Mouse (Mus musculus): Measurements from ENCODE around the gene Atp2b1. TPM values are rescaled to one million over a fixed set of nuclear protein-coding genes. Genes with fewer than 3 reads are reported as not detected.
A peak's percentile ranks its signal among the peaks of the same experiment; 100 is the strongest.

Gene Atp2b1
- polyA plus RNA-seq, 1 experiment from 2014 or later, result 176 TPM

DNA sequence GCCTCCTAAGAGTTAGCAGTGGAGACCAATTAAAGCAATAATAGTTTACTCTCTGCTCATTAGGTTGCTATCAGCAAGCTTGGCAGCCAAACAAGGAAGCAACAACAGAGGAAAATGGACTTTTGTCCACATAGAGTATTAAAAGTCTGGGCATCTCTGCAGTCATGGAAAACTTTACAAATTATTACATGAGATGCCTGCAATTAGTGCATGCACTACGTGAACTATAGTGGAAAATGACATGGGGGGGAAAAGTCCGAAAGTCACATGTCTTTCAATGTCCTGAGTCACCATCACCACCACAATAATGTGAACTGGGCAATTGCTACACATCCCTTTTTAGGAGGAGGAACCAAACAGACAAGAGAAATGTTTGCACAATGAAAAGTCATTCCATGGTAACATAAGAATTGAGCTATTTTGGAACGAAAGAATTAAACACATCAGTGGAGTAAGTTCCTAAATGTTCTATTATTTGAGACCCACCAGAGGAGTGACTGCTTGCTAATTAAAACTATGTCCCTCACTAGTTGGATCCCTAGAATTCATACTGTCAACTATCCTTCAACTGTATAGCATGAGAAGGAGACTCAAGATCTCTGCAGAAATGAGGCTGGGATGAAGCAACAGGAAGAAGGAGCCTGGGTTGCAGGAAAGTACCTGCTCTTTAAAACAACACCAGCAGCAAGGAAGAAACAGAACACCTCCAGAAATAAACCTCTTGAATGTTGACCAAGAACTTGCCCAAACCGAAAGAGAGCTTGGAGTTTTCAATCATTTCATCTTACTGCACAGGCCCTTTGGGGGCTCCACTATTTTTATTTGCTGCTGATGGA, 16.1 kb upstream of the Atp2b1 start:
- Histone ChIP-seq H3K9ac (no peak overlapping the region), H3K4me2 (no peak overlapping the region), H3K27me3 (ENCODE audit: insufficient read depth, low read length) (no peaks in the 10 kb centered on the region), H3K9me3 (ENCODE audit: low read depth, low read length) (no peaks in the 10 kb centered on the region), H3K27ac (ENCODE audit: low read depth) (no peak overlapping the region), H3K4me3 (ENCODE audit: low read depth, low read length) (no peak overlapping the region), H3K36me3 (ENCODE audit: insufficient read depth) (no peaks in the 10 kb centered on the region), H3K4me1 (ENCODE audit: insufficient read depth) (no peaks in the 10 kb centered on the region)
- no peak for TF ChIP-seq CTCF (IDR thresholded peaks at IDR 0.05; ENCODE audit: low read depth)
- DNase-seq (no peak), ATAC-seq (ENCODE audit: insufficient read depth) (no peak)
- 85% methylated on average over 4 of the region's 4 CpGs for WGBS

GRCm38 (mm10) chr10:98901533-98901932, 12.7 kb upstream of the Atp2b1 start:
- H3K36me3 ChIP-seq (ENCODE audit: insufficient read depth), result no peaks in the 10 kb centered on the region
- H3K27me3 ChIP-seq (ENCODE audit: insufficient read depth, low read length), result no peaks in the 10 kb centered on the region
- no peaks in the 10 kb centered on the region for H3K4me1 ChIP-seq (ENCODE audit: insufficient read depth)
- DNase-seq (no peak), ATAC-seq (ENCODE audit: insufficient read depth) (no peak)
- no peaks in the 10 kb centered on the region for H3K9me3 ChIP-seq (ENCODE audit: low read depth, low read length)
- H3K4me3 ChIP-seq (ENCODE audit: low read depth, low read length), result no peak overlapping the region
- WGBS, result 71% methylated on average over 5 of the region's 5 CpGs
- TF ChIP-seq CTCF (IDR thresholded peaks at IDR 0.05; ENCODE audit: low read depth), result no peak
- H3K9ac ChIP-seq, result no peak overlapping the region
- no peak overlapping the region for H3K4me2 ChIP-seq
- no peak overlapping the region for H3K27ac ChIP-seq (ENCODE audit: low read depth)

GRCm38 (mm10) chr10:98905987-98906386, 8.2 kb upstream of the Atp2b1 start:
- Histone ChIP-seq H3K9ac (no peak overlapping the region), H3K9me3 (ENCODE audit: low read depth, low read length) (no peaks in the 10 kb centered on the region), H3K4me3 (ENCODE audit: low read depth, low read length) (no peak overlapping the region), H3K4me2 (no peak overlapping the region), H3K27ac (ENCODE audit: low read depth) (no peak overlapping the region), H3K27me3 (ENCODE audit: insufficient read depth, low read length) (no peaks in the 10 kb centered on the region), H3K4me1 (ENCODE audit: insufficient read depth) (no peaks in the 10 kb centered on the region), H3K36me3 (ENCODE audit: insufficient read depth) (no peaks in the 10 kb centered on the region)
- DNase-seq (peak; percentile 11), ATAC-seq (ENCODE audit: insufficient read depth) (0 out of 2 replicates have a peak, but pooled peaks have one; percentile 35)
- 69% methylated on average over 4 of the region's 4 CpGs for WGBS
- TF ChIP-seq CTCF (IDR thresholded peaks at IDR 0.05; ENCODE audit: low read depth), result no peak

GRCm38 (mm10) chr10:98906941-98907549, 7.2 kb upstream of the Atp2b1 start:
- no peaks in the 10 kb centered on the region for H3K27me3 ChIP-seq (ENCODE audit: insufficient read depth, low read length)
- no peak overlapping the region for H3K9ac ChIP-seq
- H3K4me1 ChIP-seq (ENCODE audit: insufficient read depth), result no peaks in the 10 kb centered on the region
- no peaks in the 10 kb centered on the region for H3K9me3 ChIP-seq (ENCODE audit: low read depth, low read length)
- DNase-seq (peak; percentile 61), ATAC-seq (ENCODE audit: insufficient read depth) (peak; percentile 56; the same call in 1 of the 2 replicates)
- 0 out of 2 replicates have a peak overlapping the region, but pooled peaks have one; percentile 30 for H3K27ac ChIP-seq (ENCODE audit: low read depth)
- no peak overlapping the region for H3K4me2 ChIP-seq
- no peaks in the 10 kb centered on the region for H3K36me3 ChIP-seq (ENCODE audit: insufficient read depth)
- WGBS, result 39% methylated on average over 5 of the region's 5 CpGs
- TF ChIP-seq CTCF (IDR thresholded peaks at IDR 0.05; ENCODE audit: low read depth), result no peak
- no peak overlapping the region for H3K4me3 ChIP-seq (ENCODE audit: low read depth, low read length)

DNA sequence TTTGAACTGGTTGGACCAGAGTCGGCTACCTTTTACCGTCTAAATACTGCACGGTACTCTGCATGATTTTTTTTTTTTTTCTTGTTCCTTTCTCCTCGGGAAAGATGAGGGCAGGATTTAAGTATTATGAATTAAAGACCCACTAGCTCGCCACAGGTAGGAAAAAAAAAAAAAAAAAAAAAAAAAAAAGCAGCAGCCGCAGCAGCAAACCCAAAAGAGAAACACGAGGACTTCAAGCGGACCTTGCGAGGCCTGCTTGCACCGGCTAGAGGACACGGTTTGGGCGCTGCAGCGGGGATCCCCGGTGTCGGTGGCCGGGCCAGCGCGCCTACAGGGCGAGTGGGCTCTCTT, 621 bp upstream of the Atp2b1 start:
- under 1% methylated on average over 19 of the region's 19 CpGs for WGBS
- Histone ChIP-seq H3K36me3 (ENCODE audit: insufficient read depth) (no peaks in the 10 kb centered on the region), H3K9me3 (ENCODE audit: low read depth, low read length) (no peaks in the 10 kb centered on the region), H3K4me2 (peak overlapping the region; percentile 63), H3K9ac (peak overlapping the region; percentile 91), H3K4me1 (ENCODE audit: insufficient read depth) (no peaks in the 10 kb centered on the region), H3K27me3 (ENCODE audit: insufficient read depth, low read length) (no peaks in the 10 kb centered on the region), H3K4me3 (ENCODE audit: low read depth, low read length) (peak overlapping the region; percentile 95), H3K27ac (ENCODE audit: low read depth) (peak overlapping the region; percentile 95)
- TF ChIP-seq CTCF (IDR thresholded peaks at IDR 0.05; ENCODE audit: low read depth), result no peak
- DNase-seq, result no peak
- ATAC-seq (ENCODE audit: insufficient read depth), result no peak

DNA sequence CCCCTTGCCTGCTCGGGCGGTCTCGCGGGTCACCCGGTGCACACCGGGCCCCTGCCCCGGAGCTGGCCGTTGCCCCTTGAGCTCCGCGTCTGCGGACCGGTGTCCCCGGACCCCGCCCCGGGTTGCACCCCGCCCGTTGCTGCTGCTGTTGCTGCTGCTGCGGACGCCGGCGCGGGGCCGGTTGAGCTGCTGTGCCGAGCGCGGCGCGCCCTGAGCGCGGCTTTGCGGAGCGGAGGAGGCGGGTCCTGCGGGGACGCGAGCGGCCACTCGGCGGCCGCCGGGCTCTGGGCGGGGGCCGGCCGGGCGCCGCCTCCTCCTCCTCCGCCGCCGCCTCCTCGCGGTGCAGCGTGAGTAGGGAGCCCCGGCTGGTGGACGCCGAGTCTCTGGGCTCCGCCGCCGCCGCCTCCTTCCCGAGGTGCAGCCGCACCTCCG, 620 bp downstream of the Atp2b1 start:
- Histone ChIP-seq H3K4me1 (ENCODE audit: insufficient read depth) (0 out of 2 replicates have a peak, but pooled peaks cover under 1% of the 10 kb centered on the region), H3K9ac (peak overlapping the region; percentile 91), H3K27ac (ENCODE audit: low read depth) (peak overlapping the region; percentile 99), H3K4me2 (peak overlapping the region; percentile 86), H3K4me3 (ENCODE audit: low read depth, low read length) (peak overlapping the region; percentile 95), H3K9me3 (ENCODE audit: low read depth, low read length) (no peaks in the 10 kb centered on the region), H3K27me3 (ENCODE audit: insufficient read depth, low read length) (no peaks in the 10 kb centered on the region), H3K36me3 (ENCODE audit: insufficient read depth) (no peaks in the 10 kb centered on the region)
- under 1% methylated on average over 37 of the region's 62 CpGs for WGBS
- peak; percentile 84 for ATAC-seq (ENCODE audit: insufficient read depth)
- TF ChIP-seq CTCF (IDR thresholded peaks at IDR 0.05; ENCODE audit: low read depth), result no peak
- peak; percentile 93 for DNase-seq

- DNase-seq (peak; percentile 46), ATAC-seq (ENCODE audit: insufficient read depth) (peak; percentile 2; the same call in 1 of the 2 replicates)
- peak overlapping the region; percentile 95 for H3K4me3 ChIP-seq (ENCODE audit: low read depth, low read length)
These were observed 1.3 kb downstream of the Atp2b1 start for GRCm38 (mm10) chr10:98915398-98915931.

More at GRCm38 (mm10) chr10:98915398-98915931, 1.3 kb downstream of the Atp2b1 start:
- Histone ChIP-seq H3K36me3 (ENCODE audit: insufficient read depth) (no peaks in the 10 kb centered on the region), H3K27me3 (ENCODE audit: insufficient read depth, low read length) (no peaks in the 10 kb centered on the region), H3K9ac (peak overlapping the region; percentile 91), H3K4me2 (peak overlapping the region; percentile 86), H3K27ac (ENCODE audit: low read depth) (peak overlapping the region; percentile 99), H3K4me1 (ENCODE audit: insufficient read depth) (0 out of 2 replicates have a peak, but pooled peaks cover 4% of the 10 kb centered on the region), H3K9me3 (ENCODE audit: low read depth, low read length) (no peaks in the 10 kb centered on the region)
- under 1% methylated on average over 49 of the region's 54 CpGs for WGBS
- no peak for TF ChIP-seq CTCF (IDR thresholded peaks at IDR 0.05; ENCODE audit: low read depth)

Measured in lung, embryonic 14.5 days (tissue).